Mouse (Mus musculus) hindbrain, embryonic 14.5 days (tissue): ENCODE results near the gene Meis2. TPM values are rescaled to one million over a fixed set of nuclear protein-coding genes. Genes with fewer than 3 reads are reported as not detected.

Experiments used
- ATAC-seq: fragments of 200-750 bp; cut with Nextera tagmentation; 2 replicates; pipeline ENCODE4 v1.8.0; 2017; ENCODE audit warnings: moderate number of reproducible peaks, mild to moderate bottlenecking, moderate TSS enrichment, moderate library complexity; ENCODE audit not compliant: low FRiP score
- DNase-seq: peaks from one replicate; pipeline ENCODE4 v3.0.0-alpha.2; 2015; ENCODE audit warnings: low spot score
- H3K27ac ChIP-seq: fragments of 300-500 bp; sonication (generic); 2 replicates; pipeline ENCODE4 v1.5.1; 2014; ENCODE audit warnings: mild to moderate bottlenecking, moderate library complexity
- H3K27me3 ChIP-seq: fragments of 300-500 bp; sonication (generic); 2 replicates; pipeline ENCODE4 v1.6.1; 2014; ENCODE audit warnings: mild to moderate bottlenecking, low read length, mixed read lengths; ENCODE audit not compliant: control insufficient read depth, insufficient read depth
- H3K36me3 ChIP-seq: fragments of 300-500 bp; sonication (generic); replicated peaks from 2 replicates; pipeline ENCODE4 v1.6.1; 2014; ENCODE audit not compliant: control insufficient read depth, insufficient read depth
- H3K4me1 ChIP-seq: fragments of 300-500 bp; sonication (generic); replicated peaks from 2 replicates; pipeline ENCODE4 v1.6.1; 2014; ENCODE audit warnings: antibody characterized with exemption, low read length, mixed read lengths; ENCODE audit not compliant: control insufficient read depth, insufficient read depth
- H3K4me2 ChIP-seq: fragments of 300-500 bp; sonication (generic); replicated peaks from 2 replicates; pipeline ENCODE4 v1.6.1; 2014; ENCODE audit warnings: mild to moderate bottlenecking, moderate library complexity
- H3K4me3 ChIP-seq: fragments of 300-500 bp; sonication (generic); replicated peaks from 2 replicates; pipeline ENCODE4 v1.5.1; 2014; ENCODE audit warnings: mild to moderate bottlenecking, low read length
- H3K9ac ChIP-seq: fragments of 300-500 bp; sonication (generic); 2 replicates; pipeline ENCODE4 v1.6.1; 2014
- H3K9me3 ChIP-seq: fragments of 300-500 bp; sonication (generic); 2 replicates; pipeline ENCODE4 v1.6.1; 2016; ENCODE audit warnings: low read length; ENCODE audit not compliant: control insufficient read depth
- WGBS: fragments of 180-500 bp; shearing (Covaris S2); extraction: QIAGEN DNeasy Blood & Tissue Kit; methylation state at CpG from one replicate; pipeline ENCODE4 v1.1.7; 2014; 5-methylcytosine and 5-hydroxymethylcytosine counted together
- polyA plus RNA-seq: library from polyadenylated mRNA; unstranded; fragments of >200 nt; fragmentation: Nextera tagmentation; extraction: Ambion mirVana; gene quantifications from 2 replicates; pipeline ENCODE4 v1.2.1, GENCODE M21; 2014

Gene Meis2
- polyA plus RNA-seq, 1 experiment from 2014 or later, result 159 TPM

DNA sequence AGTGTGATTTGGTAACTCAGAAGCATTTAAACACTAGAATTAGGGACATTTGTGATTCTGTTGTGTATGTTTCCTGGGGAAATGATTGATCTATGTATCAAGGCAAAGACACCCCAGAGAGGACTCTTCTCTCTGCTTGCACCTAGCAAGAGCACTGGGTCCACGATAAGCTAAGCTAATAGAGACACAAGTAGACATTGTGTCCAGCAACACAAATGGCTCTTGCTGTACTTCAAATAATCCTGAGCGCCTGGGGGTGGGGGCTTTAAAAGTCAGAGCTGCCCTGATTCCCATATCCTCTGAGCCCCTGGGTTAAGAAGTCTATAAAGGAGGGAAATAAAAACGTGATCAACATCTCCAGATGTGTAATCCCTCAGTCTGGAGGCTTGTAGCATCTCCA, 6.6 kb downstream of the Meis2 start:
- peak overlapping the region; percentile 99 for H3K9ac ChIP-seq
- H3K4me2 ChIP-seq, result peak overlapping the region; percentile 65
- peak overlapping the region; percentile 99 for H3K27ac ChIP-seq
- peaks cover 17% of the 10 kb centered on the region for H3K4me1 ChIP-seq
- peaks cover 23% of the 10 kb centered on the region for H3K36me3 ChIP-seq
- ATAC-seq (no peak), DNase-seq (no peak)
- H3K4me3 ChIP-seq, result peak overlapping the region; percentile 71
- WGBS, result 28% methylated on average over 3 of the region's 3 CpGs
- H3K27me3 ChIP-seq, result peaks cover 5% of the 10 kb centered on the region; the same call in 1 of the 2 replicates
- H3K9me3 ChIP-seq, result no peaks in the 10 kb centered on the region

DNA sequence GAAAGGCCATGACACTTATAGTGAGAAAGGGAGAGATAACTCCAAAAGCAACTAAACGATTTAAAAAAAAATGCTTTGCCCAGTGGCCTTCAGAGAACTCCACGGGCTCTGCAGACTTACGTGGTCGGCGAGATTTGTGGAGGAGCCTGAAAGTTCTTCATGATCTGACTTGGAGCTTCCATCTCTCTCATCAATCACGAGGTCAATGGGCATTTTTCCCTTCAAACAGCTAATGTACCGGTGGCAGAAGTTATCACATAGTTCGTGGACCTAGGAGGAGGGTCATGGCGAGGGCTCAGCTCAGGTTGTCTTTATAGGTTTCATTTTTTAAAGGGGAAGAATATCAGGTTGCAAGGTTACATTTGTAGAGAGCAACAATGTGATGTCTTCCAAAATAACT, 7.1 kb downstream of the Meis2 start:
- Histone ChIP-seq H3K4me2 (peak overlapping the region; percentile 65), H3K27me3 (peaks cover 5% of the 10 kb centered on the region; the same call in 1 of the 2 replicates), H3K9ac (peak overlapping the region; percentile 99), H3K36me3 (peaks cover 23% of the 10 kb centered on the region), H3K4me1 (peaks cover 17% of the 10 kb centered on the region), H3K27ac (peak overlapping the region; percentile 99), H3K9me3 (no peaks in the 10 kb centered on the region), H3K4me3 (peak overlapping the region; percentile 71)
- 34% methylated on average over 9 of the region's 9 CpGs for WGBS
- no peak for ATAC-seq
- DNase-seq, result no peak

DNA sequence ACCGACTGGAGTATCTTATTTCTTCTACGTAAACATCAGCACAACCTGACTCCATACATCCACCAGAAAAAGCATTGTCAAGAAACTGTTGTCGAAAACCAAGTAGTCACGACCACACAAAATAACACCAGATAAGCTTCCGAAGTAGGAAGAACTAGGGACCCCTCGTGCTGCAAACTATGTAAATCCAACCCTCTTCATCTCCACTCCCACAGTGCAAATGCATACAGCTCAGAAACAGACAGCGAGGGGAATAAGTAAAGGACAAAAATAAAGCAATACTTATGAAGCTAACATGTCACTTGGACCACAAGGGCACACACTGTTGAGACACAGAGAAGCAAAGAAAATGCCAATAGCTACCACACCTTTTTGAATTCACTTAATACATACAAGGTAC, 8.8 kb downstream of the Meis2 start:
- H3K9ac ChIP-seq, result peak overlapping the region; percentile 99
- H3K4me2 ChIP-seq, result peak overlapping the region; percentile 65
- H3K9me3 ChIP-seq, result no peaks in the 10 kb centered on the region
- H3K27ac ChIP-seq, result peak overlapping the region; percentile 99
- DNase-seq (no peak), ATAC-seq (no peak)
- H3K4me3 ChIP-seq, result peak overlapping the region; percentile 71
- peaks cover 32% of the 10 kb centered on the region for H3K4me1 ChIP-seq
- 55% methylated on average over 7 of the region's 7 CpGs for WGBS
- peaks cover 5% of the 10 kb centered on the region; the same call in 1 of the 2 replicates for H3K27me3 ChIP-seq
- peaks cover 23% of the 10 kb centered on the region for H3K36me3 ChIP-seq

GRCm38 (mm10) chr2:116055686-116056620, 9.7 kb downstream of the Meis2 start:
- no peak for ATAC-seq
- Histone ChIP-seq H3K9me3 (no peaks in the 10 kb centered on the region), H3K27ac (peak overlapping the region; percentile 99), H3K9ac (peak overlapping the region; percentile 99), H3K4me3 (peak overlapping the region; percentile 71), H3K36me3 (peaks cover 23% of the 10 kb centered on the region), H3K27me3 (peaks cover 5% of the 10 kb centered on the region; the same call in 1 of the 2 replicates), H3K4me2 (peak overlapping the region; percentile 65), H3K4me1 (peaks cover 32% of the 10 kb centered on the region)
- 29% methylated on average over 13 of the region's 13 CpGs for WGBS
- DNase-seq, result no peak

DNA sequence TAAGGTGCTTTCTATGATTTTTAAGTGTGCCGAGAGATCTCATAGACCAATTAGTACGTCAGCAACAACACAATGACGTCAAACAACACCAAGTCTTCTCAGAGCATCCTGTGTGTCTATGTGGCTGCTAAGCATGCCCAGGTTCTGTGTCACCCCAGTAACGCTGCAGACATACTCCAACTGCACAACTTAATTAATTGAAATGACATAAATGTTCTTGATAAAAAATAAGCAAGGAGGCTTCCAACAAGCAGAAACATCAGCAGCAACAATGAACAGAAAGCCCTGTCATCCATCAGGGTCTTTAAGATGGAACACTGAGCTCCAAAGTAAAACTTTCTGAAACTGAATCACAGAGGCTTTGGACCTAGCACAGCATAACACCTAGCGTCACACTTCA, 11.7 kb downstream of the Meis2 start:
- H3K4me1 ChIP-seq, result peaks cover 38% of the 10 kb centered on the region
- peak overlapping the region; percentile 46 for H3K4me2 ChIP-seq
- ATAC-seq (no peak), DNase-seq (peak; percentile 27)
- H3K4me3 ChIP-seq, result peak overlapping the region; percentile 31
- H3K27me3 ChIP-seq, result no peaks in the 10 kb centered on the region
- peaks cover 12% of the 10 kb centered on the region for H3K36me3 ChIP-seq
- H3K9me3 ChIP-seq, result no peaks in the 10 kb centered on the region
- WGBS, result 43% methylated on average over 5 of the region's 5 CpGs
- H3K9ac ChIP-seq, result peak overlapping the region; percentile 49
- H3K27ac ChIP-seq, result peak overlapping the region; percentile 70

- Histone ChIP-seq H3K9me3 (no peaks in the 10 kb centered on the region), H3K27me3 (no peaks in the 10 kb centered on the region), H3K4me3 (peak overlapping the region; percentile 31), H3K27ac (peak overlapping the region; percentile 52), H3K4me1 (peaks cover 38% of the 10 kb centered on the region), H3K9ac (peak overlapping the region; percentile 60), H3K4me2 (peak overlapping the region; percentile 46), H3K36me3 (peaks cover 15% of the 10 kb centered on the region)
- ATAC-seq, result no peak
- no peak for DNase-seq
These were observed 12.8 kb downstream of the Meis2 start for GRCm38 (mm10) chr2:116052688-116053421.

DNA sequence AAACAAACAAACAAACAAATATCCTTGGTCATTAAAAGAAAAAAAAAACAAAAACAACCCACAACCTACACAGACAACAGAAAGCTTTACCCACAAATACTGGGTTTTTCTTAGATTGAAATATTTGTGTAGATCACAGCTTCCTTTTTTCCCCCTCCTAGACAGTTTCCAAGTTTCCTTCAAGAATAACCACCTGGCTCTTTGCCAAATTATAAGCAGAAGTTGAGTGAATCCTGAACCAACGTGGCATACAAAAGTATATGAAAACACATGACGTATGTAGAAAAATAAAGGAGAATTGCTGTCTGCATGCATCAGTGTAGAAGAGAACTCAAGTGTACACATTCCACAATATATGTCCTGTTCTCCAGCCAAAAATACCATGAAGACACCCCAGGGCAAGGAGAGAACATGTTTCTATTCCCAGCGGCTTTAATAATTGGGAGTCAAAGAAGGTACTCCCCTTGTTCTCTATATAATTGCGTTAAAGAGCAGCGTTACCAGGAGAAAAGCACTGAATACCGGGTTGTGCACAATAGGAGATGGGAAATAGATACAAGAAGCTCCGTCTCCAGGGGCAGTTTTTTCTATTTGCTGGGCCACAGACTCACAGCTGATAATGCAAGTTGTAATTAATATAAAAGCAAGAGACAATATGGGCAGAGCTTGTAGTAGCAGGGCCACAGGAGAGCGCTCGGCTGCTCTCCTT, 13.6 kb downstream of the Meis2 start:
- DNase-seq (peak; percentile 34), ATAC-seq (no peak; the same call in 1 of the 2 replicates)
- peak overlapping the region; percentile 60 for H3K9ac ChIP-seq
- 21% methylated on average over 9 of the region's 9 CpGs for WGBS
- H3K9me3 ChIP-seq, result no peaks in the 10 kb centered on the region
- H3K4me2 ChIP-seq, result peak overlapping the region; percentile 46
- peak overlapping the region; percentile 55 for H3K27ac ChIP-seq
- peaks cover 43% of the 10 kb centered on the region for H3K4me1 ChIP-seq
- H3K36me3 ChIP-seq, result peaks cover 21% of the 10 kb centered on the region
- H3K27me3 ChIP-seq, result no peaks in the 10 kb centered on the region
- peak overlapping the region; percentile 31 for H3K4me3 ChIP-seq

- Histone ChIP-seq H3K4me3 (peak overlapping the region; percentile 7), H3K36me3 (peaks cover 28% of the 10 kb centered on the region), H3K27me3 (no peaks in the 10 kb centered on the region), H3K4me1 (peaks cover 48% of the 10 kb centered on the region), H3K9me3 (no peaks in the 10 kb centered on the region), H3K27ac (no peak overlapping the region), H3K4me2 (peak overlapping the region; percentile 45), H3K9ac (0 out of 2 replicates have a peak overlapping the region, but pooled peaks have one; percentile 20)
- no peak for DNase-seq
- ATAC-seq, result no peak
- 80% methylated on average over 9 of the region's 9 CpGs for WGBS
These were observed 15.9 kb downstream of the Meis2 start for GRCm38 (mm10) chr2:116049710-116050109.
